In genomic region chr11:118403951-118404899, GRCm38 (mm10) we compare ENCODE assay signal across 13 mouse cellular contexts. TPM values are rescaled to one million over a fixed set of nuclear protein-coding genes. Genes with fewer than 3 reads are reported as not detected.
DNase-seq lines count a peak whose midpoint lies in the region; ATAC-seq and TF ChIP-seq lines count a peak whose summit lies in the region.
"Had no signal": no experiment of that assay in that cellular context is flagged by ENCODE, and none has a peak within 500 bp of the region (broad histone marks: within the 10 kb centered on the region; RNA-seq: fewer than 3 reads in every experiment).

No protein-coding gene starts in this region.

- H3K27me3 ChIP-seq in lung, postnatal 0 days (replicated peaks; ENCODE audit: insufficient read depth, low read length): no peaks in the 10 kb centered on the region
- H3K27me3 ChIP-seq in intestine, postnatal 0 days (replicated peaks; ENCODE audit: control insufficient read depth, insufficient read depth, low read length): no peaks in the 10 kb centered on the region
- H3K27me3 ChIP-seq: forebrain, embryonic 15.5 days; liver, embryonic 13.5 days; stomach, embryonic 15.5 days had no signal

- no peak overlapping the region for H3K27ac ChIP-seq in lung, postnatal 0 days (ENCODE audit: low read length)
- H3K27ac ChIP-seq in intestine, postnatal 0 days (ENCODE audit: low read depth, low read length): peak overlapping the region; percentile 41; the same call in 1 of the 2 replicates
- H3K27ac ChIP-seq: forebrain, embryonic 15.5 days; liver, embryonic 13.5 days; macrophage; stomach, embryonic 15.5 days had no signal

- no peak overlapping the region for H3K4me3 ChIP-seq in lung, postnatal 0 days (ENCODE audit: low read depth, low read length)
- H3K4me3 ChIP-seq in intestine, postnatal 0 days (ENCODE audit: low read depth, low read length): no peak overlapping the region
- H3K4me3 ChIP-seq: forebrain, embryonic 15.5 days; liver, embryonic 13.5 days; stomach, embryonic 15.5 days had no signal

- no peak overlapping the region for H3K9ac ChIP-seq in lung, postnatal 0 days (replicated peaks; ENCODE audit: low read depth)
- H3K9ac ChIP-seq in intestine, postnatal 0 days (ENCODE audit: low read depth, low read length): no peak overlapping the region
- H3K9ac ChIP-seq: forebrain, embryonic 15.5 days; liver, embryonic 13.5 days; stomach, embryonic 15.5 days had no signal

- DNase-seq in heart, adult 11 months: peak; percentile 94
- no peak for DNase-seq in heart, adult 8-10 months (ENCODE audit: low spot score)
- peak; percentile 35 for DNase-seq in lung, postnatal 0 days (ENCODE audit: low spot score)
- no peak for DNase-seq in lung, postnatal 25 days (ENCODE audit: low spot score)
- peak; percentile 34 to 44 for DNase-seq in B cell, adult 2 months
- no peak for DNase-seq in frontal cortex, postnatal 10 days (ENCODE audit: low spot score in 2 of 2)
- DNase-seq: liver, embryonic 13.5 days; right cerebral cortex, postnatal 25 days had no signal

- no peaks in the 10 kb centered on the region for H3K9me3 ChIP-seq in lung, postnatal 0 days (ENCODE audit: low read length)
- no peaks in the 10 kb centered on the region for H3K9me3 ChIP-seq in intestine, postnatal 0 days (ENCODE audit: control insufficient read depth)
- H3K9me3 ChIP-seq: forebrain, embryonic 15.5 days; liver, embryonic 13.5 days; stomach, embryonic 15.5 days had no signal

- no peak for TF ChIP-seq CTCF in lung, postnatal 0 days (IDR thresholded peaks at IDR 0.05)
- no peak for TF ChIP-seq CTCF in intestine, postnatal 0 days (IDR thresholded peaks at IDR 0.05; ENCODE audit: low read depth)

- no peak; the same call in 1 of the 2 replicates for ATAC-seq in lung, postnatal 0 days
- no peak for ATAC-seq in intestine, postnatal 0 days
- ATAC-seq: forebrain, embryonic 15.5 days had no signal

- H3K36me3 ChIP-seq in lung, postnatal 0 days (ENCODE audit: insufficient read depth, low read length): peaks cover 12% of the 10 kb centered on the region; the same call in 1 of the 2 replicates
- peaks cover 32% of the 10 kb centered on the region; the same call in 1 of the 2 replicates for H3K36me3 ChIP-seq in intestine, postnatal 0 days (ENCODE audit: control insufficient read depth, insufficient read depth)

- no peak; the same call in 1 of the 2 replicates for TF ChIP-seq EP300 in lung, postnatal 0 days (IDR thresholded peaks at IDR 0.05)

- peaks cover 9% of the 10 kb centered on the region for H3K4me1 ChIP-seq in lung, postnatal 0 days (ENCODE audit: insufficient read depth, low read depth, low read length)
- H3K4me1 ChIP-seq in intestine, postnatal 0 days (replicated peaks; ENCODE audit: control insufficient read depth, insufficient read depth, low read length): peaks cover 18% of the 10 kb centered on the region

- no peak overlapping the region for H3K4me2 ChIP-seq in lung, postnatal 0 days (replicated peaks; ENCODE audit: low read depth, low read length)
- H3K4me2 ChIP-seq in intestine, postnatal 0 days (replicated peaks; ENCODE audit: low read depth): no peak overlapping the region
- H3K4me2 ChIP-seq: forebrain, embryonic 15.5 days; liver, embryonic 13.5 days; stomach, embryonic 15.5 days had no signal

- WGBS in lung, postnatal 0 days: 68% methylated on average over 6 of the region's 6 CpGs
- 84% methylated on average over 6 of the region's 6 CpGs for WGBS in intestine, postnatal 0 days

RNA-seq across cellular contexts. Expression of gene Lgals3bp, which starts 2.3 kb away (rescaled TPM):
- 10 to 100 TPM; 19.7 to 25.8 (median 23.3) TPM for total RNA-seq in heart, adult 8-10 months (2022)
- polyA plus RNA-seq in lung, postnatal 0 days (2015; fragmentation: Nextera tagmentation; extraction: Ambion mirVana): 30.8 and 44.3 TPM in 2 replicates
- 348 and 382 TPM in 2 replicates for polyA plus RNA-seq in intestine, postnatal 0 days (2015; fragmentation: Nextera tagmentation; extraction: Ambion mirVana)

RNA-seq across cellular contexts. Expression of gene Cant1, which starts 14.7 kb away (rescaled TPM):
- total RNA-seq in heart, adult 8-10 months (2022): 10 to 100 TPM; 16.4 to 19.2 (median 16.8) TPM
- polyA plus RNA-seq in lung, postnatal 0 days (2015; fragmentation: Nextera tagmentation; extraction: Ambion mirVana): 21.3 and 22.5 TPM in 2 replicates
- polyA plus RNA-seq in intestine, postnatal 0 days (2015; fragmentation: Nextera tagmentation; extraction: Ambion mirVana): 35.0 and 36.1 TPM in 2 replicates

RNA-seq across cellular contexts. Expression of gene C1qtnf1, which starts 23.8 kb away (rescaled TPM):
- total RNA-seq in heart, adult 8-10 months (2022): 10 to 100 TPM; 13.5 to 15.3 (median 13.8) TPM
- polyA plus RNA-seq in lung, postnatal 0 days (2015; fragmentation: Nextera tagmentation; extraction: Ambion mirVana): 7.2 and 9.1 TPM in 2 replicates
- 5.2 and 6.1 TPM in 2 replicates for polyA plus RNA-seq in intestine, postnatal 0 days (2015; fragmentation: Nextera tagmentation; extraction: Ambion mirVana)
- total RNA-seq: neutrophil, adult 5-6 weeks had no signal

RNA-seq across cellular contexts. Expression of gene Timp2, which starts 48.7 kb away (rescaled TPM):
- 10 to 100 TPM; 73.9 to 99.6 (median 87.5) TPM for total RNA-seq in heart, adult 8-10 months (2022)
- 105 and 107 TPM in 2 replicates for polyA plus RNA-seq in lung, postnatal 0 days (2015; fragmentation: Nextera tagmentation; extraction: Ambion mirVana)
- 38.9 TPM in 2 replicates for polyA plus RNA-seq in intestine, postnatal 0 days (2015; fragmentation: Nextera tagmentation; extraction: Ambion mirVana)

Comparison
In these comparisons a context has a peak if more than half of its experiments do, and no peak if none do; other contexts are left out.
1. DNase-seq: peak in heart, adult 11 months (single experiment), lung, postnatal 0 days (single experiment) and B cell, adult 2 months (2 of 2); none in heart, adult 8-10 months (single experiment), lung, postnatal 25 days (single experiment) and frontal cortex, postnatal 10 days (0 of 2).